ENCODE assay signal across 13 mouse cellular contexts in genomic region chr15:101320010-101320617, GRCm38 (mm10). TPM values are rescaled to one million over a fixed set of nuclear protein-coding genes. Genes with fewer than 3 reads are reported as not detected.
DNase-seq lines count a peak whose midpoint lies in the region; ATAC-seq and TF ChIP-seq lines count a peak whose summit lies in the region.
"Had no signal": no experiment of that assay in that cellular context is flagged by ENCODE, and none has a peak within 500 bp of the region (broad histone marks: within the 10 kb centered on the region; RNA-seq: fewer than 3 reads in every experiment).

No protein-coding gene starts in this region.

- no peak overlapping the region for H3K4me3 ChIP-seq in kidney, postnatal 0 days (replicated peaks; ENCODE audit: low read depth, low read length)
- no peak overlapping the region for H3K4me3 ChIP-seq in embryonic fibroblast, embryonic 13.5 days (ENCODE audit: insufficient read depth, low read length)

- no peaks in the 10 kb centered on the region for H3K9me3 ChIP-seq in kidney, postnatal 0 days (replicated peaks; ENCODE audit: low read length)

- H3K4me2 ChIP-seq in kidney, postnatal 0 days (ENCODE audit: low read length) = no peak overlapping the region

- WGBS in kidney, postnatal 0 days = 74% methylated on average over 6 of the region's 6 CpGs

- peak overlapping the region; percentile 57 for H3K27ac ChIP-seq in kidney, postnatal 0 days
- peak overlapping the region; percentile 92 for H3K27ac ChIP-seq in embryonic fibroblast, embryonic 13.5 days (ENCODE audit: insufficient read depth, low read length)

- no peak overlapping the region for H3K9ac ChIP-seq in kidney, postnatal 0 days (ENCODE audit: low read depth, low read length)

- no peaks in the 10 kb centered on the region for H3K27me3 ChIP-seq in kidney, postnatal 0 days (ENCODE audit: insufficient read depth, low read length)

- H3K4me1 ChIP-seq in kidney, postnatal 0 days (replicated peaks; ENCODE audit: insufficient read depth, low read length) = 0 out of 2 replicates have a peak, but pooled peaks cover 6% of the 10 kb centered on the region
- peaks cover 16% of the 10 kb centered on the region for H3K4me1 ChIP-seq in embryonic fibroblast, embryonic 13.5 days (ENCODE audit: control insufficient read depth, insufficient read depth, low read length)

- intact Hi-C loops in heart, postnatal 14 days (cut with DNase I) = no loop called here

- ATAC-seq in kidney, postnatal 0 days (replicated peaks; ENCODE audit: low FRiP score, low read depth) = no peak; the same call in 1 of the 2 replicates

- TF ChIP-seq CTCF in kidney, postnatal 0 days (IDR thresholded peaks at IDR 0.05; ENCODE audit: low read depth) = no peak
- TF ChIP-seq CTCF in embryonic fibroblast, embryonic 13.5 days (IDR thresholded peaks at IDR 0.05; ENCODE audit: borderline replicate concordance, insufficient read depth, low read length) = no peak

- no peak for TF ChIP-seq POLR2A in embryonic fibroblast, embryonic 13.5 days (IDR thresholded peaks at IDR 0.05; ENCODE audit: low read depth, low read length)

- DNase-seq in heart, adult 11 months = peak; percentile 94
- DNase-seq in heart, postnatal 14 days = no peak
- DNase-seq in kidney, postnatal 0 days (ENCODE audit: low spot score) = no peak
- no peak for DNase-seq in kidney, postnatal 4 days
- peak; percentile 71 for DNase-seq in 416B (ENCODE audit: low read depth)
- DNase-seq in frontal cortex, postnatal 36 days (ENCODE audit: low spot score in 2 of 2) = no peak
- no peak for DNase-seq in gastrocnemius, postnatal 25 days
- DNase-seq: cerebellum, adult 2 months; lung, adult 2 months; midbrain, embryonic 14.5 days; thymus, postnatal 25 days had no signal

- H3K36me3 ChIP-seq in kidney, postnatal 0 days (ENCODE audit: insufficient read depth, low read length) = no peaks in the 10 kb centered on the region

RNA-seq across cellular contexts. Expression of gene 6030408B16Rik, which starts 27.1 kb away (rescaled TPM):
- total RNA-seq in heart, postnatal 14 days (2021) = 1 to 10 TPM; 1.7 to 1.8 TPM
- 23.3 and 24.5 TPM in 2 replicates for polyA plus RNA-seq in kidney, postnatal 0 days (2015; fragmentation: Nextera tagmentation; extraction: Ambion mirVana)
- not detected in 2 replicates for polyA plus RNA-seq in embryonic fibroblast, embryonic 13.5 days (2011; ENCODE audit: insufficient read length, low read depth, missing spikeins)
- total RNA-seq in gastrocnemius, postnatal 25 days (2021) = under 1 TPM; 0.31 to 0.32 TPM
- total RNA-seq: hematopoietic stem cell, adult 5-6 weeks had no signal

RNA-seq across cellular contexts. Expression of gene Atg101, which starts 36.0 kb away (rescaled TPM):
- 10 to 100 TPM; 24.7 to 25.5 TPM for total RNA-seq in heart, postnatal 14 days (2021)
- 77.1 and 79.5 TPM in 2 replicates for polyA plus RNA-seq in kidney, postnatal 0 days (2015; fragmentation: Nextera tagmentation; extraction: Ambion mirVana)
- 20.4 and 21.3 TPM in 2 replicates for polyA plus RNA-seq in embryonic fibroblast, embryonic 13.5 days (2011; ENCODE audit: insufficient read length, low read depth, missing spikeins)
- total RNA-seq in gastrocnemius, postnatal 25 days (2021) = 10 to 100 TPM; 22.3 to 31.3 TPM

RNA-seq across cellular contexts. Expression of gene Krt80, which starts 49.8 kb away (rescaled TPM):
- total RNA-seq in heart, postnatal 14 days (2021) = 1 to 10 TPM; 1.1 to 1.6 TPM
- polyA plus RNA-seq in kidney, postnatal 0 days (2015; fragmentation: Nextera tagmentation; extraction: Ambion mirVana) = 1.9 and 2.2 TPM in 2 replicates
- polyA plus RNA-seq in embryonic fibroblast, embryonic 13.5 days (2011; ENCODE audit: insufficient read length, low read depth, missing spikeins) = 2.2 and 2.4 TPM in 2 replicates
- 1 to 10 TPM; 1.6 to 1.9 TPM for total RNA-seq in gastrocnemius, postnatal 25 days (2021)
- polyA plus RNA-seq: midbrain, embryonic 14.5 days had no signal

Comparison
In these comparisons a context has a peak if more than half of its experiments do, and no peak if none do; other contexts are left out.
1. DNase-seq: peak in heart, adult 11 months (single experiment) and 416B (single experiment); none in heart, postnatal 14 days (0 of 2), kidney, postnatal 0 days (single experiment), kidney, postnatal 4 days (0 of 2), frontal cortex, postnatal 36 days (0 of 2) and gastrocnemius, postnatal 25 days (single experiment).